Mouse (Mus musculus) forebrain, postnatal 0 days (tissue): ENCODE measurements at regions not wholly inside any gene's neighbourhood (a gene's known extent, or its start where the extent isn't known, plus 50 kb on each side); places are given as distances from the start of the nearest gene placed in this dataset.
A peak's percentile ranks its signal among the peaks of the same experiment; 100 is the strongest.
"Not testable (repeated sequence)": the region's sequence is repeated elsewhere in the genome, so short reads cannot be mapped to it uniquely, and the experiment has no call there.

ENCODE experiments used
- ATAC-seq: fragments of 200-750 bp; cut with Nextera tagmentation; 2 replicates; pipeline ENCODE4 v1.8.0; 2017; ENCODE audit warnings: mild to moderate bottlenecking, moderate library complexity
- DNase-seq: peaks from one replicate; pipeline ENCODE4 v3.0.0-alpha.2; 2015
- H3K27ac ChIP-seq: fragments of 300-500 bp; sonication (generic); 2 replicates; pipeline ENCODE4 v1.5.1; 2014; ENCODE audit warnings: low read depth, mild to moderate bottlenecking, antibody characterized with exemption, low read length, moderate library complexity, mixed read lengths
- H3K27me3 ChIP-seq: fragments of 300-500 bp; sonication (generic); 2 replicates; pipeline ENCODE4 v1.6.1; 2014; ENCODE audit warnings: mild to moderate bottlenecking, low read length, mixed read lengths; ENCODE audit not compliant: insufficient read depth
- H3K36me3 ChIP-seq: fragments of 300-500 bp; sonication (generic); 2 replicates; pipeline ENCODE4 v1.6.1; 2014; ENCODE audit warnings: mild to moderate bottlenecking, moderate library complexity; ENCODE audit not compliant: insufficient read depth
- H3K4me1 ChIP-seq: fragments of 300-500 bp; sonication (generic); 2 replicates; pipeline ENCODE4 v1.6.1; 2014; ENCODE audit warnings: antibody characterized with exemption; ENCODE audit not compliant: insufficient read depth
- H3K4me2 ChIP-seq: fragments of 300-500 bp; sonication (generic); 2 replicates; pipeline ENCODE4 v1.6.1; 2014; ENCODE audit warnings: low read depth, mild to moderate bottlenecking, moderate library complexity
- H3K4me3 ChIP-seq: fragments of 300-500 bp; sonication (generic); 2 replicates; pipeline ENCODE4 v1.5.1; 2014; ENCODE audit warnings: low read depth, low read length, mixed read lengths
- H3K9ac ChIP-seq: fragments of 300-500 bp; sonication (generic); 2 replicates; pipeline ENCODE4 v1.6.1; 2014; ENCODE audit warnings: mild to moderate bottlenecking
- H3K9me3 ChIP-seq: fragments of 300-500 bp; sonication (generic); 2 replicates; pipeline ENCODE4 v1.6.1; 2016; ENCODE audit warnings: low read length
- CTCF ChIP-seq: sonication (generic); IDR thresholded peaks from 2 replicates; pipeline ENCODE4 v1.5.1; 2016; ENCODE audit warnings: antibody characterized with exemption, control low read depth, low read depth
- WGBS: fragments of 180-500 bp; shearing (Covaris S2); extraction: QIAGEN DNeasy Blood & Tissue Kit; methylation state at CpG from one replicate; pipeline ENCODE4 v1.1.7; 2014; 5-methylcytosine and 5-hydroxymethylcytosine counted together

- DNase-seq (no peak), ATAC-seq (no peak)
- H3K36me3 ChIP-seq, result no peaks in the 10 kb centered on the region
- TF ChIP-seq CTCF, result no peak
- no peaks in the 10 kb centered on the region for H3K27me3 ChIP-seq
- no peak overlapping the region for H3K9ac ChIP-seq
- H3K4me1 ChIP-seq, result no peaks in the 10 kb centered on the region
- H3K27ac ChIP-seq, result no peak overlapping the region
- H3K4me2 ChIP-seq, result no peak overlapping the region
- 71% methylated on average over 2 of the region's 2 CpGs for WGBS
- no peaks in the 10 kb centered on the region for H3K9me3 ChIP-seq
- no peak overlapping the region for H3K4me3 ChIP-seq
Measured at GRCm38 (mm10) chr14:114255037-114255436, 837.0 kb upstream of the Gpc5 start.

GRCm38 (mm10) chr14:114261657-114262056 is 830.4 kb upstream of the Gpc5 start:
- DNase-seq (no peak), ATAC-seq (peak; percentile 51; the same call in 1 of the 2 replicates)
- no peak overlapping the region for H3K4me3 ChIP-seq
- H3K4me2 ChIP-seq, result no peak overlapping the region
- TF ChIP-seq CTCF, result no peak
- no peak overlapping the region for H3K9ac ChIP-seq
- H3K9me3 ChIP-seq, result no peaks in the 10 kb centered on the region
- no peak overlapping the region for H3K27ac ChIP-seq
- no peaks in the 10 kb centered on the region for H3K27me3 ChIP-seq
- no peaks in the 10 kb centered on the region for H3K4me1 ChIP-seq
- 66% methylated on average over 2 of the region's 2 CpGs for WGBS
- H3K36me3 ChIP-seq, result no peaks in the 10 kb centered on the region

- Histone ChIP-seq H3K27me3 (no peaks in the 10 kb centered on the region), H3K4me2 (no peak overlapping the region), H3K9me3 (no peaks in the 10 kb centered on the region), H3K36me3 (no peaks in the 10 kb centered on the region), H3K9ac (no peak overlapping the region), H3K4me3 (no peak overlapping the region), H3K27ac (no peak overlapping the region), H3K4me1 (no peaks in the 10 kb centered on the region)
- WGBS, result 81% methylated on average over 6 of the region's 6 CpGs
- ATAC-seq (peak; percentile 29), DNase-seq (no peak)
- no peak for TF ChIP-seq CTCF
Measured at GRCm38 (mm10) chr14:114300611-114301010, 791.4 kb upstream of the Gpc5 start.

- TF ChIP-seq CTCF, result no peak
Measured at GRCm38 (mm10) chr14:114307479-114307878, 784.5 kb upstream of the Gpc5 start.

GRCm38 (mm10) chr14:114332662-114333061 is 759.4 kb upstream of the Gpc5 start:
- no peak overlapping the region for H3K4me2 ChIP-seq
- H3K9me3 ChIP-seq, result no peaks in the 10 kb centered on the region
- no peak for TF ChIP-seq CTCF
- no peaks in the 10 kb centered on the region for H3K27me3 ChIP-seq
- DNase-seq (no peak), ATAC-seq (no peak)
- H3K4me1 ChIP-seq, result no peaks in the 10 kb centered on the region
- no peak overlapping the region for H3K4me3 ChIP-seq
- no peaks in the 10 kb centered on the region for H3K36me3 ChIP-seq
- 39% methylated on average over 6 of the region's 6 CpGs for WGBS
- H3K27ac ChIP-seq, result no peak overlapping the region
- H3K9ac ChIP-seq, result no peak overlapping the region

More at GRCm38 (mm10) chr14:114307479-114307878, 784.5 kb upstream of the Gpc5 start:
- H3K4me2 ChIP-seq, result no peak overlapping the region
- H3K4me1 ChIP-seq, result no peaks in the 10 kb centered on the region
- no peak overlapping the region for H3K9ac ChIP-seq
- no peaks in the 10 kb centered on the region for H3K9me3 ChIP-seq
- DNase-seq (no peak), ATAC-seq (no peak)
- H3K27ac ChIP-seq, result no peak overlapping the region
- no peaks in the 10 kb centered on the region for H3K27me3 ChIP-seq
- H3K4me3 ChIP-seq, result no peak overlapping the region
- H3K36me3 ChIP-seq, result no peaks in the 10 kb centered on the region
- 85% methylated on average over 2 of the region's 2 CpGs for WGBS

- no peak overlapping the region for H3K9ac ChIP-seq
- no peaks in the 10 kb centered on the region for H3K27me3 ChIP-seq
- H3K4me3 ChIP-seq, result no peak overlapping the region
- no peaks in the 10 kb centered on the region for H3K9me3 ChIP-seq
- TF ChIP-seq CTCF, result no peak
- no peak overlapping the region for H3K4me2 ChIP-seq
- no peaks in the 10 kb centered on the region for H3K4me1 ChIP-seq
- WGBS, result 72% methylated on average over 6 of the region's 6 CpGs
- H3K27ac ChIP-seq, result no peak overlapping the region
- ATAC-seq (no peak), DNase-seq (no peak)
- H3K36me3 ChIP-seq, result no peaks in the 10 kb centered on the region
Measured at GRCm38 (mm10) chr14:114349345-114349744, 742.7 kb upstream of the Gpc5 start.

GRCm38 (mm10) chr14:114349816-114350215 is 742.2 kb upstream of the Gpc5 start:
- not testable (repeated sequence) for DNase-seq, H3K4me1 ChIP-seq, H3K4me2 ChIP-seq, H3K27ac ChIP-seq, H3K9me3 ChIP-seq, H3K27me3 ChIP-seq, H3K36me3 ChIP-seq, ATAC-seq, H3K4me3 ChIP-seq, H3K9ac ChIP-seq
- 87% methylated on average over 8 of the region's 11 CpGs for WGBS

GRCm38 (mm10) chr14:114352307-114352706 is 739.7 kb upstream of the Gpc5 start:
- no peaks in the 10 kb centered on the region for H3K27me3 ChIP-seq
- no peak overlapping the region for H3K9ac ChIP-seq
- H3K4me3 ChIP-seq, result no peak overlapping the region
- H3K4me1 ChIP-seq, result no peaks in the 10 kb centered on the region
- H3K9me3 ChIP-seq, result no peaks in the 10 kb centered on the region
- ATAC-seq (no peak), DNase-seq (no peak)
- WGBS, result 93% methylated on average over 5 of the region's 5 CpGs
- H3K4me2 ChIP-seq, result no peak overlapping the region
- TF ChIP-seq CTCF, result no peak
- H3K36me3 ChIP-seq, result no peaks in the 10 kb centered on the region
- H3K27ac ChIP-seq, result no peak overlapping the region
